Mouse (Mus musculus) midbrain, embryonic 13.5 days (tissue): ENCODE data around the gene Atxn2. TPM values are rescaled to one million over a fixed set of nuclear protein-coding genes. Genes with fewer than 3 reads are reported as not detected.
"Not testable (repeated sequence)": the region's sequence is repeated elsewhere in the genome, so short reads cannot be mapped to it uniquely, and the experiment has no call there.

ENCODE experiments used
- ATAC-seq: fragments of 200-750 bp; cut with Nextera tagmentation; 2 replicates; pipeline ENCODE4 v1.8.0; 2017; ENCODE audit warnings: mild to moderate bottlenecking, moderate TSS enrichment, moderate library complexity
- H3K27ac ChIP-seq: fragments of 300-500 bp; sonication (generic); 2 replicates; pipeline ENCODE4 v1.5.1; 2015; ENCODE audit warnings: inconsistent platforms, mild to moderate bottlenecking, moderate library complexity
- H3K27me3 ChIP-seq: fragments of 300-500 bp; sonication (generic); 2 replicates; pipeline ENCODE4 v1.6.1; 2015; ENCODE audit warnings: mild to moderate bottlenecking, inconsistent platforms
- H3K36me3 ChIP-seq: fragments of 300-500 bp; sonication (generic); 2 replicates; pipeline ENCODE4 v1.6.1; 2015; ENCODE audit warnings: mild to moderate bottlenecking, inconsistent platforms
- H3K4me1 ChIP-seq: fragments of 300-500 bp; sonication (generic); replicated peaks from 2 replicates; pipeline ENCODE4 v1.6.1; 2015; ENCODE audit warnings: inconsistent platforms
- H3K4me2 ChIP-seq: fragments of 300-500 bp; sonication (generic); replicated peaks from 2 replicates; pipeline ENCODE4 v1.6.1; 2015; ENCODE audit warnings: moderate library complexity, mild to moderate bottlenecking, inconsistent platforms
- H3K4me3 ChIP-seq: fragments of 300-500 bp; sonication (generic); replicated peaks from 2 replicates; pipeline ENCODE4 v1.5.1; 2015; ENCODE audit warnings: mild to moderate bottlenecking, inconsistent platforms
- H3K9ac ChIP-seq: fragments of 300-500 bp; sonication (generic); replicated peaks from 2 replicates; pipeline ENCODE4 v1.6.1; 2015; ENCODE audit warnings: mild to moderate bottlenecking, inconsistent platforms
- H3K9me3 ChIP-seq: fragments of 300-500 bp; sonication (generic); 2 replicates; pipeline ENCODE4 v1.6.1; 2016; ENCODE audit warnings: mild to moderate bottlenecking, inconsistent platforms
- WGBS: fragments of 180-500 bp; shearing (Covaris S2); methylation state at CpG from one replicate; pipeline ENCODE4 v1.1.7; 2015; 5-methylcytosine and 5-hydroxymethylcytosine counted together
- polyA plus RNA-seq: library from polyadenylated mRNA; unstranded; fragments of >200 nt; fragmentation: Nextera tagmentation; extraction: Ambion mirVana; gene quantifications from 2 replicates; pipeline ENCODE4 v1.2.1, GENCODE M21; 2015

Atxn2 gene
- polyA plus RNA-seq, 1 experiment from 2014 or later, result 57.6 TPM

DNA sequence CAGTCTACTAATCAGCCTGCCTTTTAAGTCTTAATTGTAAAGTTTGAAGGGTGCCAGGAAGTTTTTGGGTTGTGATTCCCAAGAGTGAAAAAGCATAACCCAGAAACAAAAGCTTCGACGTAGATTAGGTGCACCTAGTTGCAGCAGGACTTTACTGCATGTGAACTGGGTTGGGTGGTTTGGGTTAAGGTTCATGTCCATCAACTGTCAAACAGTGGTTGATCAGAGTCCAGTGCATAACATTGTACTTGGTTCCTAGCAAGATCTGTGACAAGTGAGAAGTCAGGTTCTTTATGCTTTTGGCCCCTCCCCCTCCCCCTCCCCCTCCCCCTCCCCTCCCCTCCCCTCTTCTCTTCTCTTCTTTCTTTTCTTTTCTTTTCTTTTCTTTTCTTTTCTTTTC, 31.8 kb downstream of the Atxn2 start:
- H3K4me1 ChIP-seq, result no peaks in the 10 kb centered on the region
- H3K27me3 ChIP-seq, result no peaks in the 10 kb centered on the region
- H3K9ac ChIP-seq, result no peak overlapping the region
- H3K4me3 ChIP-seq, result no peak overlapping the region
- no peak overlapping the region for H3K4me2 ChIP-seq
- WGBS, result 93% methylated on average over 2 of the region's 2 CpGs
- no peaks in the 10 kb centered on the region for H3K9me3 ChIP-seq
- no peak for ATAC-seq
- 0 out of 2 replicates have a peak, but pooled peaks cover 5% of the 10 kb centered on the region for H3K36me3 ChIP-seq
- no peak overlapping the region for H3K27ac ChIP-seq

DNA sequence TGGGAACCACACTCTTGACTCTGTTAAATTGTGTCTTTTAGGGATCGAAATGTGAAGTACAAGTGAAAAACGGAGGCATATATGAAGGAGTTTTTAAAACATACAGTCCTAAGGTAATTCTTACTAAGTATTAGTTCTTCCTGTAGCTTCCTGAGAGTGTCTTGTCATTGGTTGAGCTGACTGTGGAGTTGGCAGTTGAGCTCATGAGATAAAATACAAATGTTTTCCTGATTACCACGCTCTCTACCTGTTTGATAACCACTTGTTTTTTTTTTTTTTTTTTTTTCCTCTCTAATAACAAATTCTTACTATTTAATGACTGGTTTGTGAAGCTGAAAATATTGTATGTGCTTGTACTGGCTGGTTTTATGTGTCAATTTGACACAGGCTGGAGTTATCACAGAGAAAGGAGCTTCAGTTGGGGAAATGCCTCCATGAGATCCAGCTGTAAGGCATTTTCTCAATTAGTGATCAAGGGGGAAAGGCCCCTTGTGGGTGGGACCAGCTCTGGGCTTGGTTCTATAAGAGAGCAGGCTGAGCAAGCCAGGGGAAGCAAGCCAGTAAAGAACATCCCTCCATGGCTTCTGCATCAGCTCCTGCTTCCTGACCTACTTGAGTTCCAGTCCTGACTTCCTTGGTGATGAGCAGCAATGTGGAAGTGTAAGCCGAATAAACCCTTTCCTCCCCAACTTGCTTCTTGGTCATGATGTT, 36.9 kb downstream of the Atxn2 start:
- ATAC-seq, H3K9ac ChIP-seq, H3K4me1 ChIP-seq, H3K27ac ChIP-seq, H3K9me3 ChIP-seq, H3K4me2 ChIP-seq, H3K4me3 ChIP-seq, H3K27me3 ChIP-seq: not testable (repeated sequence)
- H3K36me3 ChIP-seq, result peaks cover 32% of the 10 kb centered on the region
- 97% methylated on average over 4 of the region's 4 CpGs for WGBS

- H3K9me3 ChIP-seq, result no peaks in the 10 kb centered on the region
- peaks cover 38% of the 10 kb centered on the region for H3K36me3 ChIP-seq
- no peak overlapping the region for H3K4me2 ChIP-seq
- no peaks in the 10 kb centered on the region for H3K4me1 ChIP-seq
- H3K27ac ChIP-seq, result no peak overlapping the region
- no peaks in the 10 kb centered on the region for H3K27me3 ChIP-seq
- no peak for ATAC-seq
- WGBS, result 95% methylated on average over 2 of the region's 2 CpGs
- H3K4me3 ChIP-seq, result no peak overlapping the region
- no peak overlapping the region for H3K9ac ChIP-seq
Measured at GRCm38 (mm10) chr5:121749633-121750032, 38.5 kb downstream of the Atxn2 start.

GRCm38 (mm10) chr5:121757900-121758299, 46.8 kb downstream of the Atxn2 start:
- 28% methylated on average over 2 of the region's 2 CpGs for WGBS
- Histone ChIP-seq H3K9ac (no peak overlapping the region), H3K27me3 (no peaks in the 10 kb centered on the region)

GRCm38 (mm10) chr5:121758341-121758740, 47.2 kb downstream of the Atxn2 start:
- H3K36me3 ChIP-seq, result peaks cover 39% of the 10 kb centered on the region
- no peaks in the 10 kb centered on the region for H3K27me3 ChIP-seq
- H3K27ac ChIP-seq, result peak overlapping the region; percentile 35
- 80% methylated on average over 4 of the region's 4 CpGs for WGBS
- H3K4me1 ChIP-seq, result peaks cover 6% of the 10 kb centered on the region; the same call in 1 of the 2 replicates
- H3K9me3 ChIP-seq, result no peaks in the 10 kb centered on the region
- H3K4me3 ChIP-seq, result no peak overlapping the region
- no peak overlapping the region for H3K4me2 ChIP-seq
- ATAC-seq, result no peak
- H3K9ac ChIP-seq, result no peak overlapping the region

More at GRCm38 (mm10) chr5:121757900-121758299, 46.8 kb downstream of the Atxn2 start:
- Histone ChIP-seq H3K9me3 (no peaks in the 10 kb centered on the region), H3K4me2 (no peak overlapping the region), H3K36me3 (peaks cover 42% of the 10 kb centered on the region), H3K27ac (peak overlapping the region; percentile 35; the same call in 1 of the 2 replicates), H3K4me3 (no peak overlapping the region), H3K4me1 (peaks cover 6% of the 10 kb centered on the region; the same call in 1 of the 2 replicates)
- no peak for ATAC-seq

DNA sequence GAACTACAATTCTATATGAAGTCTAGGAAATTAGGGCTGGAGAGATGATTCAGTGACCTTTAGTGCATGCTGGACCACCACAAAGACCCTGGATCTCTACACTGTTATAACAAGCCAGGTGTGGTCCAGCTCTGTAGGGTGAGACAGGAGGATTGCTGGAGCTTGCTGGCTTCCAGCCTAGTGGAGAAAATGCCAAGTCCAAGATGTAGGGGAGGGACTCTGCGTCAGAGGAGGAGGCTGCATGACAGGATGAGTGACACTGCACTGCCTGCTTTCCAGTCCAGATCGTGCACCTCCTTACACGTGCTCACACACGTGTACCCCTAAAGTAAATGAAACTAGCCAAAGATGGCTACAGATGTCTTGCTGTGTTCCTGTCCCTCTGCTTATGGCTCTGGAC, 48.8 kb downstream of the Atxn2 start:
- no peak for ATAC-seq
- 87% methylated on average over 4 of the region's 4 CpGs for WGBS
- Histone ChIP-seq H3K4me1 (peaks cover 6% of the 10 kb centered on the region; the same call in 1 of the 2 replicates), H3K9me3 (no peaks in the 10 kb centered on the region), H3K27me3 (no peaks in the 10 kb centered on the region), H3K4me3 (no peak overlapping the region), H3K36me3 (peaks cover 35% of the 10 kb centered on the region), H3K27ac (no peak overlapping the region), H3K4me2 (no peak overlapping the region), H3K9ac (no peak overlapping the region)

- H3K9me3 ChIP-seq, result no peaks in the 10 kb centered on the region
- no peak overlapping the region for H3K4me2 ChIP-seq
- 69% methylated on average over 7 of the region's 7 CpGs for WGBS
- peaks cover 6% of the 10 kb centered on the region; the same call in 1 of the 2 replicates for H3K4me1 ChIP-seq
- no peak overlapping the region for H3K27ac ChIP-seq
- H3K4me3 ChIP-seq, result no peak overlapping the region
- no peak overlapping the region for H3K9ac ChIP-seq
- no peak for ATAC-seq
- H3K27me3 ChIP-seq, result no peaks in the 10 kb centered on the region
- H3K36me3 ChIP-seq, result peaks cover 24% of the 10 kb centered on the region
Measured at GRCm38 (mm10) chr5:121761459-121761858, 50.3 kb downstream of the Atxn2 start.

DNA sequence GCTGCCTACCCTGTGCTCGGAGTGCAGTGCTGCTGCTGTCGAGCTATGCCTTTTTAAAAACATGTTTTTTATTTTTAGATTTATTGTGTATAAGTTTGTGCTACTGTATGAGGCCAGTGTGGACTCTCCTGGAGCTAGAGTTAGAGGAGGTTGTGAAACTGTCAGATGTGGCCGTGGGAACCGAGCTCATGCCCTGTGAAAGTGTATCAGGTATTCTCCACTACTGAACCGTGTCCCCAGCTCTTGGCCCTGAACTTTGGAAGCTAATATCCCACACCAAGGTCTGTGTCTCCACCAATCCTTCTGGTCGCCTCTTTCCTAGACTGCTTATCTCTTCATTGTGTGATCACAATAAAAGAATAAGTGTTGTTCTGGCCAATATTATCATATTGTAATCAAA, 51.8 kb downstream of the Atxn2 start:
- WGBS, result 97% methylated on average over 6 of the region's 6 CpGs
- Histone ChIP-seq H3K4me1 (peaks cover 5% of the 10 kb centered on the region; the same call in 1 of the 2 replicates), H3K4me3 (no peak overlapping the region), H3K36me3 (peaks cover 17% of the 10 kb centered on the region), H3K27me3 (no peaks in the 10 kb centered on the region), H3K4me2 (no peak overlapping the region), H3K9me3 (no peaks in the 10 kb centered on the region), H3K27ac (no peak overlapping the region), H3K9ac (no peak overlapping the region)
- no peak for ATAC-seq

GRCm38 (mm10) chr5:121765020-121765419, 53.9 kb downstream of the Atxn2 start:
- Histone ChIP-seq H3K4me1 (0 out of 2 replicates have a peak, but pooled peaks cover 2% of the 10 kb centered on the region), H3K9ac (no peak overlapping the region), H3K27me3 (no peaks in the 10 kb centered on the region), H3K9me3 (no peaks in the 10 kb centered on the region), H3K4me3 (no peak overlapping the region), H3K36me3 (peaks cover 7% of the 10 kb centered on the region; the same call in 1 of the 2 replicates), H3K27ac (no peak overlapping the region), H3K4me2 (no peak overlapping the region)
- WGBS, result 88% methylated on average over 2 of the region's 2 CpGs
- no peak for ATAC-seq

GRCm38 (mm10) chr5:121766038-121766773, 55.1 kb downstream of the Atxn2 start:
- Histone ChIP-seq H3K36me3 (peaks cover 8% of the 10 kb centered on the region; the same call in 1 of the 2 replicates), H3K9me3 (no peaks in the 10 kb centered on the region), H3K4me2 (no peak overlapping the region), H3K27ac (no peak overlapping the region), H3K27me3 (no peaks in the 10 kb centered on the region), H3K4me1 (0 out of 2 replicates have a peak, but pooled peaks cover 2% of the 10 kb centered on the region), H3K9ac (no peak overlapping the region), H3K4me3 (no peak overlapping the region)
- WGBS, result 96% methylated on average over 4 of the region's 4 CpGs
- no peak for ATAC-seq

DNA sequence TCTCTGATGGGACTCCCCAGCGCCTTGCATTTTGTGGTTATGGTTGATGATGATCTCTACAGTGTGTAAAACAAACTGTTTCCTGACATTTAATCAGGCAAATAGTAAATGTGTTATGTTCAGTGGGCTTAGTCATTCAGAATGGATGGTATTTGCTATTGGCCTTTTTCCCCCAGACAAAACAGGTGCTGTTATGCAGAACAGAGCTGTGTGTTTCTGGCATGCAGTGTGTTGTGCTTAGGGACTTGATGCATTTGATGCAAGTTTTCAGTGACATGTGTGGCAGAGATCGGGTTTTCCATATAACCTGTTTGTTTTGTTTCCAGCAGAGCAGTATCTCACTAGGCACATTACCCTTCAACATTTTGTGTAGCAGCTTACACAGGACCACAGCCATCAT, 56.4 kb downstream of the Atxn2 start:
- Histone ChIP-seq H3K9ac (no peak overlapping the region), H3K4me1 (0 out of 2 replicates have a peak, but pooled peaks cover 2% of the 10 kb centered on the region), H3K27ac (no peak overlapping the region), H3K4me3 (no peak overlapping the region), H3K9me3 (no peaks in the 10 kb centered on the region), H3K4me2 (no peak overlapping the region), H3K27me3 (no peaks in the 10 kb centered on the region), H3K36me3 (peaks cover 18% of the 10 kb centered on the region)
- 89% methylated on average over 2 of the region's 2 CpGs for WGBS
- ATAC-seq, result no peak

DNA sequence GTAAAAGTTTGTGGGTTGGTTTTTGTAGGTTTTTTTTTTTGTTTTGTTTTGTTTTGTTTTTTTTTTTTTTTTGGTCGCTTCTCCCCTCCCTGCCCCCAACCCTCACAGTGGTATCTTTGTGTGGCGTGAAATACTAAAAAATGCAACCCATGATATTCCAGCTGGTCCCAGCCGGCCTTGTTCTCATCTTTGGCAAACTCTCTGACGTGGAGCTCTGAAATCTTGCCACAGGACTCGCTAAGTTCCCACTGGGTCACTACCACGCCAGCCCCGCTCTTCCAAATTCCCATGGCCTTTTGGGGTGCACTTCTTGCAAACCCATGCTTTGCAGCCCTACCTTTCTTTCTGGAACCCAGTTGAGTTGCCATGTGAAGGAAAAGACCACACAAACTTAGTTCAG, 58.7 kb downstream of the Atxn2 start:
- H3K9me3 ChIP-seq, result no peaks in the 10 kb centered on the region
- ATAC-seq, result no peak
- H3K27ac ChIP-seq, result no peak overlapping the region
- H3K4me1 ChIP-seq, result 0 out of 2 replicates have a peak, but pooled peaks cover 2% of the 10 kb centered on the region
- peaks cover 31% of the 10 kb centered on the region for H3K36me3 ChIP-seq
- H3K27me3 ChIP-seq, result no peaks in the 10 kb centered on the region
- no peak overlapping the region for H3K4me2 ChIP-seq
- no peak overlapping the region for H3K4me3 ChIP-seq
- no peak overlapping the region for H3K9ac ChIP-seq
- WGBS, result 89% methylated on average over 7 of the region's 7 CpGs
